Mouse (Mus musculus) liver, postnatal 0 days (tissue): Measurements from ENCODE around the gene Tmem221. TPM values are rescaled to one million over a fixed set of nuclear protein-coding genes. Genes with fewer than 3 reads are reported as not detected.
A peak's percentile ranks its signal among the peaks of the same experiment; 100 is the strongest.

ENCODE experiments used
- ATAC-seq: fragments of 200-750 bp; cut with Nextera tagmentation; 2 replicates; pipeline ENCODE4 v1.8.0; 2017; ENCODE audit warnings: mild to moderate bottlenecking, moderate library complexity
- DNase-seq: peaks from one replicate; pipeline ENCODE4 v3.0.0-alpha.2; 2016
- H3K27ac ChIP-seq: fragments of 300-500 bp; sonication (generic); 2 replicates; pipeline ENCODE4 v1.5.1; 2014; ENCODE audit warnings: antibody characterized with exemption, moderate library complexity, mild to moderate bottlenecking, low read depth
- H3K27me3 ChIP-seq: fragments of 300-500 bp; sonication (generic); 2 replicates; pipeline ENCODE4 v1.6.1; 2014; ENCODE audit warnings: low read length, control low read depth, mixed read lengths; ENCODE audit not compliant: insufficient read depth
- H3K36me3 ChIP-seq: fragments of 300-500 bp; sonication (generic); replicated peaks from 2 replicates; pipeline ENCODE4 v1.6.1; 2014; ENCODE audit warnings: mild to moderate bottlenecking, control low read depth, low read length, moderate library complexity, mixed read lengths; ENCODE audit not compliant: insufficient read depth
- H3K4me1 ChIP-seq: fragments of 300-500 bp; sonication (generic); 2 replicates; pipeline ENCODE4 v1.6.1; 2014; ENCODE audit warnings: antibody characterized with exemption, mild to moderate bottlenecking, control low read depth; ENCODE audit not compliant: insufficient read depth
- H3K4me2 ChIP-seq: fragments of 300-500 bp; sonication (generic); 2 replicates; pipeline ENCODE4 v1.6.1; 2014; ENCODE audit warnings: low read depth, mild to moderate bottlenecking, low read length, moderate library complexity, mixed read lengths
- H3K4me3 ChIP-seq: fragments of 300-500 bp; sonication (generic); 2 replicates; pipeline ENCODE4 v1.5.1; 2014; ENCODE audit warnings: low read depth, low read length
- H3K9ac ChIP-seq: fragments of 300-500 bp; sonication (generic); replicated peaks from 2 replicates; pipeline ENCODE4 v1.6.1; 2014; ENCODE audit warnings: mild to moderate bottlenecking, moderate library complexity
- H3K9me3 ChIP-seq: fragments of 300-500 bp; sonication (generic); 2 replicates; pipeline ENCODE4 v1.6.1; 2016; ENCODE audit warnings: mild to moderate bottlenecking, control low read depth, low read length, mixed read lengths
- CTCF ChIP-seq: sonication (generic); IDR thresholded peaks from 2 replicates; pipeline ENCODE4 v1.5.1; 2016; ENCODE audit warnings: antibody characterized with exemption, low read depth
- EP300 ChIP-seq: IDR thresholded peaks from 2 replicates; pipeline ENCODE4 v1.6.1; 2016; ENCODE audit warnings: antibody characterized with exemption, low read depth, mild to moderate bottlenecking
- WGBS: fragments of 180-500 bp; shearing (Covaris S2); extraction: QIAGEN DNeasy Blood & Tissue Kit; methylation state at CpG from one replicate; pipeline ENCODE4 v1.1.7; 2014; ENCODE audit not compliant: insufficient replicate concordance; 5-methylcytosine and 5-hydroxymethylcytosine counted together
- polyA plus RNA-seq: library from polyadenylated mRNA; unstranded; fragments of >200 nt; fragmentation: Nextera tagmentation; extraction: Ambion mirVana; gene quantifications from 2 replicates; pipeline ENCODE4 v1.2.1, GENCODE M21; 2015

Gene Tmem221
- polyA plus RNA-seq, 1 experiment from 2014 or later: 0.66 TPM

GRCm38 (mm10) chr8:71598375-71598774 is 39.7 kb upstream of the Tmem221 start:
- Histone ChIP-seq H3K9me3 (no peaks in the 10 kb centered on the region), H3K27me3 (peaks cover 20% of the 10 kb centered on the region), H3K4me2 (0 out of 2 replicates have a peak overlapping the region, but pooled peaks have one; percentile 10), H3K4me1 (peaks cover 32% of the 10 kb centered on the region), H3K36me3 (peaks cover 11% of the 10 kb centered on the region; the same call in 1 of the 2 replicates), H3K9ac (no peak overlapping the region), H3K27ac (no peak overlapping the region), H3K4me3 (peak overlapping the region; percentile 15; the same call in 1 of the 2 replicates)
- DNase-seq (no peak), ATAC-seq (no peak)
- TF ChIP-seq EP300 (no peak), CTCF (no peak)

- Histone ChIP-seq H3K27me3 (peaks cover 11% of the 10 kb centered on the region), H3K27ac (peak within 1 kb of the TSS; percentile 53), H3K4me3 (peak within 1 kb of the TSS; percentile 15; the same call in 1 of the 2 replicates), H3K9me3 (no peaks in the 10 kb centered on the region), H3K4me1 (peaks cover 33% of the 10 kb centered on the region), H3K4me2 (0 out of 2 replicates have a peak within 1 kb of the TSS, but pooled peaks have one; percentile 10), H3K9ac (no peak within 1 kb of the TSS), H3K36me3 (peaks cover 11% of the 10 kb centered on the region; the same call in 1 of the 2 replicates)
- DNase-seq: peak; percentile 56
- TF ChIP-seq EP300 (peak; percentile 26; the same call in 1 of the 2 replicates), CTCF (no peak)
- ATAC-seq: peak; percentile 22; the same call in 1 of the 2 replicates
- WGBS: 73% methylated on average over 3 of the region's 3 CpGs
These were observed 38.8 kb upstream of the Tmem221 start, which contains the start of gene Fam129c for GRCm38 (mm10) chr8:71597451-71597850. Gene Fam129c, plus strand, starts transcription at chr8:71597648.

- H3K27me3 ChIP-seq: peaks cover 4% of the 10 kb centered on the region
- H3K36me3 ChIP-seq: peaks cover 11% of the 10 kb centered on the region; the same call in 1 of the 2 replicates
- no peak overlapping the region for H3K4me2 ChIP-seq
- H3K9ac ChIP-seq: no peak overlapping the region
- no peak for TF ChIP-seq CTCF
- TF ChIP-seq EP300: no peak
- no peak overlapping the region for H3K4me3 ChIP-seq
- H3K4me1 ChIP-seq: peaks cover 27% of the 10 kb centered on the region
- ATAC-seq: no peak
- no peaks in the 10 kb centered on the region for H3K9me3 ChIP-seq
- H3K27ac ChIP-seq: no peak overlapping the region
- 57% methylated on average over 4 of the region's 4 CpGs for WGBS
- DNase-seq: peak; percentile 47
These were observed 38.1 kb upstream of the Tmem221 start for GRCm38 (mm10) chr8:71596798-71597197.

GRCm38 (mm10) chr8:71596384-71596783 is 37.7 kb upstream of the Tmem221 start:
- no peaks in the 10 kb centered on the region for H3K9me3 ChIP-seq
- TF ChIP-seq EP300 (no peak), CTCF (no peak)
- H3K27me3 ChIP-seq: peaks cover under 1% of the 10 kb centered on the region
- no peak overlapping the region for H3K9ac ChIP-seq
- DNase-seq (no peak), ATAC-seq (no peak)
- peaks cover 27% of the 10 kb centered on the region for H3K4me1 ChIP-seq
- 0 out of 2 replicates have a peak overlapping the region, but pooled peaks have one; percentile 15 for H3K4me2 ChIP-seq
- H3K27ac ChIP-seq: peak overlapping the region; percentile 53
- 52% methylated on average over 6 of the region's 6 CpGs for WGBS
- peaks cover 11% of the 10 kb centered on the region; the same call in 1 of the 2 replicates for H3K36me3 ChIP-seq
- H3K4me3 ChIP-seq: no peak overlapping the region

- Histone ChIP-seq H3K4me3 (no peak overlapping the region), H3K4me2 (peak overlapping the region; percentile 15; the same call in 1 of the 2 replicates), H3K27ac (peak overlapping the region; percentile 53), H3K27me3 (no peaks in the 10 kb centered on the region), H3K36me3 (peaks cover 11% of the 10 kb centered on the region; the same call in 1 of the 2 replicates), H3K9me3 (no peaks in the 10 kb centered on the region), H3K9ac (0 out of 2 replicates have a peak overlapping the region, but pooled peaks have one; percentile 13), H3K4me1 (peaks cover 31% of the 10 kb centered on the region)
- ATAC-seq (peak; percentile 20; the same call in 1 of the 2 replicates), DNase-seq (peak; percentile 92)
- WGBS: 13% methylated on average over 27 of the region's 27 CpGs
- TF ChIP-seq CTCF (peak; percentile 100), EP300 (no peak)
These were observed 37.2 kb upstream of the Tmem221 start for GRCm38 (mm10) chr8:71595862-71596261.

- H3K36me3 ChIP-seq: peaks cover 6% of the 10 kb centered on the region; the same call in 1 of the 2 replicates
- DNase-seq: no peak
- H3K27me3 ChIP-seq: no peaks in the 10 kb centered on the region
- no peak overlapping the region for H3K4me3 ChIP-seq
- TF ChIP-seq CTCF (no peak), EP300 (no peak)
- 87% methylated on average over 4 of the region's 4 CpGs for WGBS
- peak overlapping the region; percentile 86 for H3K4me2 ChIP-seq
- no peak for ATAC-seq
- no peaks in the 10 kb centered on the region for H3K9me3 ChIP-seq
- no peak overlapping the region for H3K27ac ChIP-seq
- H3K4me1 ChIP-seq: peaks cover 40% of the 10 kb centered on the region
- H3K9ac ChIP-seq: 0 out of 2 replicates have a peak overlapping the region, but pooled peaks have one; percentile 8
These were observed 35.7 kb upstream of the Tmem221 start for GRCm38 (mm10) chr8:71594324-71594722.
